ENCODE assay signal across 13 mouse cellular contexts in the genomic region with DNA sequence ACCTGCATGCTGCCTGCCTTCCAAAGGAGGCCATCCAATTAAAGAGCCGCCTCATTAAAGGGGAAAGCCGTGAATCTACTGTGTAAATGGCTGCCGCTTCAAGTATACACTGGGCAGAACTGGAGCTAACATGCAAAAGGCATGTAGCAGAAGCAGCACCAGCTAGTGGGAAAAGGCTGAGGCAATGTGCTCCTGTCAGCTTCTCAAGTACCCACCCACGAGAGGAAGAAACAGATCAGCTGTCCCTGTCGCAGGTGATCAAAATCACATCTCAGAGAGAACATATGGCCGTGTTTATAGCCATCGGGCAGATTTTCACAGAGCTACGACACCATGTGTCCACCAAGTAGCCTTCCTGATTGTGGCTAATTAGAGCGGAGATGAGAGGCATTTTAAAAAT.
DNase-seq lines count a peak whose midpoint lies in the region; ATAC-seq and TF ChIP-seq lines count a peak whose summit lies in the region.
"Had no signal": no experiment of that assay in that cellular context is flagged by ENCODE, and none has a peak within 500 bp of the region (broad histone marks: within the 10 kb centered on the region; RNA-seq: fewer than 3 reads in every experiment).

No protein-coding gene starts in this region.

- H3K4me3 ChIP-seq in layer of hippocampus, adult 2 months: no peak overlapping the region
- no peak overlapping the region for H3K4me3 ChIP-seq in embryonic facial prominence, embryonic 15.5 days (replicated peaks)
- no peak overlapping the region for H3K4me3 ChIP-seq in midbrain, postnatal 0 days (ENCODE audit: low read depth, low read length)
- no peak overlapping the region for H3K4me3 ChIP-seq in liver, embryonic 12.5 days
- H3K4me3 ChIP-seq: erythroblast, embryonic 14.5 days; liver, embryonic 13.5 days; megakaryocyte, embryonic 14.5 days had no signal

- H3K27me3 ChIP-seq in embryonic facial prominence, embryonic 15.5 days: no peaks in the 10 kb centered on the region
- no peaks in the 10 kb centered on the region for H3K27me3 ChIP-seq in midbrain, postnatal 0 days (ENCODE audit: insufficient read depth, low read length)
- no peaks in the 10 kb centered on the region for H3K27me3 ChIP-seq in liver, embryonic 12.5 days (replicated peaks)
- H3K27me3 ChIP-seq: liver, embryonic 13.5 days; megakaryocyte, embryonic 14.5 days had no signal

- TF ChIP-seq CTCF in layer of hippocampus, adult 2 months (conservative IDR thresholded peaks at IDR 0.05): no peak
- TF ChIP-seq CTCF in midbrain, postnatal 0 days (IDR thresholded peaks at IDR 0.05): no peak

- no peak for DNase-seq in layer of hippocampus, adult 2 months (ENCODE audit: low spot score in 2 of 2)
- DNase-seq in layer of hippocampus, adult 9-10 months (ENCODE audit: low spot score): no peak
- DNase-seq in cerebellum, adult 18-20 months: peak; percentile 68 to 75
- peak; percentile 70 for DNase-seq in midbrain, postnatal 0 days (ENCODE audit: low spot score)
- DNase-seq in gastrocnemius, postnatal 10 days: no peak
- DNase-seq in thymus, postnatal 4 days: no peak
- DNase-seq: liver, embryonic 13.5 days had no signal

- ATAC-seq in embryonic facial prominence, embryonic 15.5 days (ENCODE audit: insufficient number of reproducible peaks, low FRiP score, low TSS enrichment, low read depth): 0 out of 2 replicates have a peak, but pooled peaks have one; percentile 24
- ATAC-seq in midbrain, postnatal 0 days (ENCODE audit: low FRiP score): peak; percentile 41
- no peak for ATAC-seq in liver, embryonic 12.5 days
- ATAC-seq: CD4-positive, CD25-positive, alpha-beta regulatory T cell, adult 4 months; inflammation-experienced regulatory T-cells, adult 6 months had no signal

- no peak overlapping the region for H3K4me2 ChIP-seq in embryonic facial prominence, embryonic 15.5 days (replicated peaks)
- H3K4me2 ChIP-seq in midbrain, postnatal 0 days (ENCODE audit: low read depth, low read length, poor library complexity, severe bottlenecking): no peak overlapping the region
- no peak overlapping the region for H3K4me2 ChIP-seq in liver, embryonic 12.5 days
- H3K4me2 ChIP-seq: liver, embryonic 13.5 days had no signal

- 59% methylated on average over 9 of the region's 9 CpGs for WGBS in embryonic facial prominence, embryonic 15.5 days
- 61% methylated on average over 9 of the region's 9 CpGs for WGBS in midbrain, postnatal 0 days
- 74% methylated on average over 9 of the region's 9 CpGs for WGBS in liver, embryonic 12.5 days (ENCODE audit: insufficient replicate concordance)

- H3K4me1 ChIP-seq in embryonic facial prominence, embryonic 15.5 days: no peaks in the 10 kb centered on the region
- no peaks in the 10 kb centered on the region for H3K4me1 ChIP-seq in midbrain, postnatal 0 days (ENCODE audit: insufficient read depth, low read length)
- H3K4me1 ChIP-seq in liver, embryonic 12.5 days: no peaks in the 10 kb centered on the region
- H3K4me1 ChIP-seq: liver, embryonic 13.5 days; megakaryocyte, embryonic 14.5 days had no signal

- H3K9ac ChIP-seq in embryonic facial prominence, embryonic 15.5 days: no peak overlapping the region
- no peak overlapping the region for H3K9ac ChIP-seq in midbrain, postnatal 0 days (replicated peaks; ENCODE audit: low read length, poor library complexity, severe bottlenecking)
- no peak overlapping the region for H3K9ac ChIP-seq in liver, embryonic 12.5 days
- H3K9ac ChIP-seq: liver, embryonic 13.5 days had no signal

- H3K9me3 ChIP-seq in embryonic facial prominence, embryonic 15.5 days (replicated peaks): no peaks in the 10 kb centered on the region
- H3K9me3 ChIP-seq in midbrain, postnatal 0 days (ENCODE audit: low read length): no peaks in the 10 kb centered on the region
- no peaks in the 10 kb centered on the region for H3K9me3 ChIP-seq in liver, embryonic 12.5 days (replicated peaks)
- H3K9me3 ChIP-seq: liver, embryonic 13.5 days had no signal

- H3K27ac ChIP-seq in layer of hippocampus, adult 2 months: peak overlapping the region; percentile 49
- no peak overlapping the region for H3K27ac ChIP-seq in embryonic facial prominence, embryonic 15.5 days (replicated peaks)
- H3K27ac ChIP-seq in midbrain, postnatal 0 days (ENCODE audit: low read depth, low read length): no peak overlapping the region
- H3K27ac ChIP-seq in liver, embryonic 12.5 days: no peak overlapping the region
- H3K27ac ChIP-seq: liver, embryonic 13.5 days had no signal

- H3K36me3 ChIP-seq in embryonic facial prominence, embryonic 15.5 days: no peaks in the 10 kb centered on the region
- no peaks in the 10 kb centered on the region for H3K36me3 ChIP-seq in midbrain, postnatal 0 days (ENCODE audit: insufficient read depth, low read length)
- H3K36me3 ChIP-seq in liver, embryonic 12.5 days: no peaks in the 10 kb centered on the region
- H3K36me3 ChIP-seq: liver, embryonic 13.5 days had no signal

Comparison
In these comparisons a context has a peak if more than half of its experiments do, and no peak if none do; other contexts are left out.
1. DNase-seq: peak in cerebellum, adult 18-20 months (2 of 2) and midbrain, postnatal 0 days (single experiment); none in layer of hippocampus, adult 2 months (0 of 2), layer of hippocampus, adult 9-10 months (single experiment), gastrocnemius, postnatal 10 days (single experiment) and thymus, postnatal 4 days (single experiment).